Mouse (Mus musculus): ENCODE results near the gene Asb14.

Gene Asb14

GRCm38 (mm10) chr14:26960518-26960917 is 66.2 kb downstream of the Asb14 start:
- peak; percentile 49 for DNase-seq (ENCODE audit: low read depth)
